7 mouse cellular contexts compared by ENCODE assay signal in the genomic region with DNA sequence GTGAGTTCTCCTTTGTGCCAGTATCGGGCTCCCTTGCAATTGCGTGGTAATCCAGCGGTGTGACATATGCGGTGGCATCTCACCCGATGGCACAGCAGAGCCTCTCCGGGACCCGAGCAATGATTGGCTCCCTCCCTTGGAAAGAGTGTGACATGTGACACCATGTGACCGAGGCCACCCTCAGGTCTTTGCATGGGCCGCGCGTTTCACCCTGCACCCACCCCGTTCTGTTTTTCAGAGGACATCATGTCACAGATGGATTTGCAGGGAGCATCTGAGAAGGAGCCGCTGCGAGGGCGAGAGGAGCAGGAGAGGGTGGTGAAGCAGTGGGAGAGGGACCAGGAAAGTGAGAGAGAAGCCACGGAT. TPM values are rescaled to one million over a fixed set of nuclear protein-coding genes. Genes with fewer than 3 reads are reported as not detected.
A peak's percentile ranks its signal among the peaks of the same experiment; 100 is the strongest.
DNase-seq lines count a peak whose midpoint lies in the region; ATAC-seq lines count a peak whose summit lies in the region.

No protein-coding gene starts in this region.

- ATAC-seq in embryonic facial prominence, embryonic 12.5 days (ENCODE audit: insufficient number of reproducible peaks, insufficient read depth, low FRiP score, low TSS enrichment): no peak
- ATAC-seq in heart, embryonic 13.5 days (ENCODE audit: extremely low read depth, insufficient number of reproducible peaks, low FRiP score, low TSS enrichment): no peak
- ATAC-seq in limb, embryonic 12.5 days (ENCODE audit: insufficient number of reproducible peaks, insufficient read depth, low FRiP score, low TSS enrichment, low read depth): no peak
- peak; percentile 16; the same call in 1 of the 2 replicates for ATAC-seq in neural tube, embryonic 14.5 days (ENCODE audit: low read depth)

- H3K4me3 ChIP-seq in embryonic facial prominence, embryonic 12.5 days: peak overlapping the region; percentile 14; the same call in 1 of the 2 replicates
- peak overlapping the region; percentile 36 for H3K4me3 ChIP-seq in heart, embryonic 13.5 days
- peak overlapping the region; percentile 5; the same call in 1 of the 2 replicates for H3K4me3 ChIP-seq in limb, embryonic 12.5 days (replicated peaks)
- H3K4me3 ChIP-seq in neural tube, embryonic 14.5 days (ENCODE audit: low read depth, low read length): peak overlapping the region; percentile 6; the same call in 1 of the 2 replicates

- 9% methylated on average over 16 of the region's 16 CpGs for WGBS in embryonic facial prominence, embryonic 12.5 days
- 6% methylated on average over 16 of the region's 16 CpGs for WGBS in heart, embryonic 13.5 days
- WGBS in limb, embryonic 12.5 days: 9% methylated on average over 16 of the region's 16 CpGs
- WGBS in neural tube, embryonic 14.5 days: 7% methylated on average over 16 of the region's 16 CpGs

- peak overlapping the region; percentile 39 for H3K4me2 ChIP-seq in embryonic facial prominence, embryonic 12.5 days (replicated peaks)
- H3K4me2 ChIP-seq in heart, embryonic 13.5 days: peak overlapping the region; percentile 66
- peak overlapping the region; percentile 40 for H3K4me2 ChIP-seq in limb, embryonic 12.5 days
- peak overlapping the region; percentile 42 for H3K4me2 ChIP-seq in neural tube, embryonic 14.5 days (ENCODE audit: low read depth, low read length)

- DNase-seq in retina, postnatal 1 day: peak; percentile 69
- DNase-seq in retina, embryonic 14.5 days (ENCODE audit: low spot score): no peak
- DNase-seq in testis, postnatal 14 days (ENCODE audit: low spot score): no peak

- peaks cover 18% of the 10 kb centered on the region for H3K4me1 ChIP-seq in embryonic facial prominence, embryonic 12.5 days
- peaks cover 23% of the 10 kb centered on the region for H3K4me1 ChIP-seq in heart, embryonic 13.5 days
- peaks cover 11% of the 10 kb centered on the region for H3K4me1 ChIP-seq in limb, embryonic 12.5 days (replicated peaks)
- peaks cover 6% of the 10 kb centered on the region; the same call in 1 of the 2 replicates for H3K4me1 ChIP-seq in neural tube, embryonic 14.5 days (ENCODE audit: control insufficient read depth, insufficient read depth, low read length)

- no peak overlapping the region for H3K27ac ChIP-seq in embryonic facial prominence, embryonic 12.5 days
- H3K27ac ChIP-seq in heart, embryonic 13.5 days (replicated peaks): no peak overlapping the region
- H3K27ac ChIP-seq in limb, embryonic 12.5 days: no peak overlapping the region
- no peak overlapping the region for H3K27ac ChIP-seq in neural tube, embryonic 14.5 days (ENCODE audit: low read depth, low read length)

- peaks cover 13% of the 10 kb centered on the region; the same call in 1 of the 2 replicates for H3K27me3 ChIP-seq in embryonic facial prominence, embryonic 12.5 days
- H3K27me3 ChIP-seq in heart, embryonic 13.5 days (replicated peaks): peaks cover 27% of the 10 kb centered on the region; the same call in 1 of the 2 replicates
- peaks cover 18% of the 10 kb centered on the region for H3K27me3 ChIP-seq in limb, embryonic 12.5 days
- no peaks in the 10 kb centered on the region for H3K27me3 ChIP-seq in neural tube, embryonic 14.5 days (ENCODE audit: control insufficient read depth, insufficient read depth, low read length)

- H3K9ac ChIP-seq in embryonic facial prominence, embryonic 12.5 days: no peak overlapping the region; the same call in 1 of the 2 replicates
- H3K9ac ChIP-seq in heart, embryonic 13.5 days: peak overlapping the region; percentile 67
- no peak overlapping the region for H3K9ac ChIP-seq in limb, embryonic 12.5 days (replicated peaks)
- H3K9ac ChIP-seq in neural tube, embryonic 14.5 days (replicated peaks; ENCODE audit: low read depth, low read length): peak overlapping the region; percentile 37

- H3K9me3 ChIP-seq in embryonic facial prominence, embryonic 12.5 days: no peaks in the 10 kb centered on the region
- H3K9me3 ChIP-seq in heart, embryonic 13.5 days: no peaks in the 10 kb centered on the region
- no peaks in the 10 kb centered on the region for H3K9me3 ChIP-seq in limb, embryonic 12.5 days
- no peaks in the 10 kb centered on the region for H3K9me3 ChIP-seq in neural tube, embryonic 14.5 days (ENCODE audit: control insufficient read depth, low read length)

- no peaks in the 10 kb centered on the region for H3K36me3 ChIP-seq in embryonic facial prominence, embryonic 12.5 days
- H3K36me3 ChIP-seq in heart, embryonic 13.5 days: no peaks in the 10 kb centered on the region
- no peaks in the 10 kb centered on the region; the same call in 1 of the 2 replicates for H3K36me3 ChIP-seq in limb, embryonic 12.5 days
- H3K36me3 ChIP-seq in neural tube, embryonic 14.5 days (ENCODE audit: control insufficient read depth, insufficient read depth, low read length): no peaks in the 10 kb centered on the region

RNA-seq across cellular contexts. Expression of a gene that starts 3.5 kb away (rescaled TPM):
- polyA plus RNA-seq in embryonic facial prominence, embryonic 12.5 days (2016; fragmentation: Nextera tagmentation; extraction: Ambion mirVana): 36.2 and 37.2 TPM in 2 replicates
- polyA plus RNA-seq in heart, embryonic 13.5 days (2015; fragmentation: Nextera tagmentation; extraction: Ambion mirVana): 18.1 and 20.2 TPM in 2 replicates
- polyA plus RNA-seq in limb, embryonic 12.5 days (2016; fragmentation: Nextera tagmentation; extraction: Ambion mirVana): 32.3 and 34.5 TPM in 2 replicates
- polyA plus RNA-seq in neural tube, embryonic 14.5 days (2014; fragmentation: Nextera tagmentation; extraction: Ambion mirVana): 41.1 and 49.3 TPM in 2 replicates

RNA-seq across cellular contexts. Expression of a gene that starts 25.8 kb away (rescaled TPM):
- 0.73 and 1.8 TPM in 2 replicates for polyA plus RNA-seq in embryonic facial prominence, embryonic 12.5 days (2016; fragmentation: Nextera tagmentation; extraction: Ambion mirVana)
- 0.19 and 0.62 TPM in 2 replicates for polyA plus RNA-seq in heart, embryonic 13.5 days (2015; fragmentation: Nextera tagmentation; extraction: Ambion mirVana)
- 1.2 and 1.4 TPM in 2 replicates for polyA plus RNA-seq in limb, embryonic 12.5 days (2016; fragmentation: Nextera tagmentation; extraction: Ambion mirVana)
- polyA plus RNA-seq in neural tube, embryonic 14.5 days (2014; fragmentation: Nextera tagmentation; extraction: Ambion mirVana): 1.7 and 2.2 TPM in 2 replicates

RNA-seq across cellular contexts. Expression of a gene that starts 43.4 kb away (rescaled TPM):
- 201 and 203 TPM in 2 replicates for polyA plus RNA-seq in embryonic facial prominence, embryonic 12.5 days (2016; fragmentation: Nextera tagmentation; extraction: Ambion mirVana)
- 67.8 and 69.7 TPM in 2 replicates for polyA plus RNA-seq in heart, embryonic 13.5 days (2015; fragmentation: Nextera tagmentation; extraction: Ambion mirVana)
- 186 and 196 TPM in 2 replicates for polyA plus RNA-seq in limb, embryonic 12.5 days (2016; fragmentation: Nextera tagmentation; extraction: Ambion mirVana)
- 191 and 250 TPM in 2 replicates for polyA plus RNA-seq in neural tube, embryonic 14.5 days (2014; fragmentation: Nextera tagmentation; extraction: Ambion mirVana)

RNA-seq across cellular contexts. Expression of a gene that starts 47.9 kb away (rescaled TPM):
- 80.6 and 83.7 TPM in 2 replicates for polyA plus RNA-seq in embryonic facial prominence, embryonic 12.5 days (2016; fragmentation: Nextera tagmentation; extraction: Ambion mirVana)
- polyA plus RNA-seq in heart, embryonic 13.5 days (2015; fragmentation: Nextera tagmentation; extraction: Ambion mirVana): 67.0 and 67.3 TPM in 2 replicates
- polyA plus RNA-seq in limb, embryonic 12.5 days (2016; fragmentation: Nextera tagmentation; extraction: Ambion mirVana): 79.9 and 80.4 TPM in 2 replicates
- polyA plus RNA-seq in neural tube, embryonic 14.5 days (2014; fragmentation: Nextera tagmentation; extraction: Ambion mirVana): 108 and 110 TPM in 2 replicates

RNA-seq across cellular contexts. Expression of a gene that starts 48.8 kb away (rescaled TPM):
- 280 and 292 TPM in 2 replicates for polyA plus RNA-seq in embryonic facial prominence, embryonic 12.5 days (2016; fragmentation: Nextera tagmentation; extraction: Ambion mirVana)
- 172 and 191 TPM in 2 replicates for polyA plus RNA-seq in heart, embryonic 13.5 days (2015; fragmentation: Nextera tagmentation; extraction: Ambion mirVana)
- polyA plus RNA-seq in limb, embryonic 12.5 days (2016; fragmentation: Nextera tagmentation; extraction: Ambion mirVana): 282 and 288 TPM in 2 replicates
- polyA plus RNA-seq in neural tube, embryonic 14.5 days (2014; fragmentation: Nextera tagmentation; extraction: Ambion mirVana): 109 and 112 TPM in 2 replicates

Comparison
In these comparisons a context has a peak if more than half of its experiments do, and no peak if none do; other contexts are left out.
1. H3K9ac ChIP-seq: peak in heart, embryonic 13.5 days (single experiment) and neural tube, embryonic 14.5 days (single experiment); none in embryonic facial prominence, embryonic 12.5 days (single experiment) and limb, embryonic 12.5 days (single experiment).
2. Peak in every context shown above with its lines, with median percentiles within 50 percentile points of each other: H3K4me2 ChIP-seq and H3K4me3 ChIP-seq.